Mouse (Mus musculus): ENCODE measurements around the gene Mup19. TPM values are rescaled to one million over a fixed set of nuclear protein-coding genes. Genes with fewer than 3 reads are reported as not detected.

Gene Mup19
- polyA plus RNA-seq, 1 experiment from 2014 or later = not detected

Other genes starting within 250 kb of the Mup19 start
- not detected in 2 replicates for gene Mup17, start 186.4 kb downstream of the Mup19 start, polyA plus RNA-seq (2014; fragmentation: Nextera tagmentation; extraction: Ambion mirVana)
- gene Mup18, start 108.1 kb downstream of the Mup19 start, polyA plus RNA-seq (2014; fragmentation: Nextera tagmentation; extraction: Ambion mirVana) = not detected in 2 replicates
- not detected in 2 replicates for gene Mup5, start 53.0 kb upstream of the Mup19 start, polyA plus RNA-seq (2014; fragmentation: Nextera tagmentation; extraction: Ambion mirVana)